Mouse (Mus musculus) right cerebral cortex, postnatal 36 days (tissue): Measurements from ENCODE around the gene Gtf2h2.
"Not testable (repeated sequence)": the region's sequence is repeated elsewhere in the genome, so short reads cannot be mapped to it uniquely, and the experiment has no call there.

Experiments
- DNase-seq, 2 experiments: peaks; one replicate each; pipeline ENCODE4 v3.0.0; 2022; ENCODE audit warnings: low spot score in 2 of 2, mixed read lengths in 1 of 2

The Gtf2h2 gene

DNA sequence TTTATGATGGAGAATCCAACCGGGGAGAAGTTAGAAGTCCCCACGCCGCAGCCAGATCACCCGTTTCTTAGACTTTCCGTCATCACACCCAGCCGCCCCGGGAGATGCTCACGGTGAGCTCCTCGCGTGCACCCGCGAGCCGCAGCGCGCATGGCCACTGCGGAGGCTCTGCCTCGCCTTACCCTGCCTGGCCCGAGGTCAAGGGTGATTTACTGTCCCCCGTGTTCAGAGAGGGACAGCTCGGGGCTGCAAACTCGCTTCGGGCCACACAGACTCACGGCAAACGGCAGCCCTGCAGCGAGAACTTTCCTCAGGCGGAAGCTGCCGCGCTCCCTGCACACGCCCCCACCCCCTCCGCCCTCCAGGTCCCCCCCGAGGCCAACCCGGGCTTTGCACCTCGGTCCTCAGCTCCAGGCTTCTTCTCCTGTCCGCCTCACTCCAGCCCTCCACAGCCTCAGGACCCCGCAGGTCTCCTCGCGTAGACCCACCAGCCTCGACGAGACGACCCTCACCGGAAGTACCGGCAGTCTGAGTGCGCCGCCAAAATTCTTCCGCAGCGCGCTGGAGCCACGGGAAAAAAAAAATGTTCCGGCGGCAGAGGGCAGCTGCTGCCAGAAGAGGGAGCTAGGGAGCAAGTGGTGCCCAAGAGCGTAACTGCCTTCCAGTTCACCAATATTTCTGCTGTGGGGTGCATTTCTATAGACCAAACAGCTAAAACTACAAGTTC lies at the start of gene Gtf2h2:
TSS of gene Gtf2h2 (minus strand) at position 519 of the 727 bp plus-strand sequence.
- peak; percentile 40 to 65 for DNase-seq

GRCm38 (mm10) chr13:100536149-100536548 lies 43.8 kb upstream of the Gtf2h2 start:
- DNase-seq = no peak

GRCm38 (mm10) chr13:100532788-100533365 lies 40.5 kb upstream of the Gtf2h2 start:
- DNase-seq = no peak

DNA sequence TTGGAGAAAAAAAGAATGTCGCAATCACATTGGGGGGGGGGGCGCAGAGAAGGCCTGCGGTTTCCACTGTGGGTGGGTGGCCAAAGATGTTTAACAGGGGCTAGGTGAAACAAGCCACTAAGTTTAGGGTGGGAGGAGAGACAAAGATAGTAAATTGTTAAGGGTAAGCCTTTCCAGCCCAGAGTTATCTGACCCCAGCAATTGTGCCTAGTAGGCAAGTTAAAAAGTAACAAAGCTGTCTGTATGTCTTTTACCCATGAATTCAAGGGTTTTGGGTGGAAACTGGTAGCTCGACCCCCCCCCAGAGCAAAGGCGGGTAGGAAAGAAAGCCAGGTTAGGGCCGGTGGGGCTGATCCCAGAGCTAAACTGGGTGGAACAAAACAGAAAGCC lies 34.3 kb upstream of the Gtf2h2 start:
- no peak for DNase-seq

- DNase-seq = no peak
These were observed 33.7 kb upstream of the Gtf2h2 start for GRCm38 (mm10) chr13:100525935-100526648.

GRCm38 (mm10) chr13:100524896-100525295 lies 32.5 kb upstream of the Gtf2h2 start:
- no peak for DNase-seq

- DNase-seq = no peak
These were observed 31.3 kb upstream of the Gtf2h2 start for GRCm38 (mm10) chr13:100523698-100524097.

DNA sequence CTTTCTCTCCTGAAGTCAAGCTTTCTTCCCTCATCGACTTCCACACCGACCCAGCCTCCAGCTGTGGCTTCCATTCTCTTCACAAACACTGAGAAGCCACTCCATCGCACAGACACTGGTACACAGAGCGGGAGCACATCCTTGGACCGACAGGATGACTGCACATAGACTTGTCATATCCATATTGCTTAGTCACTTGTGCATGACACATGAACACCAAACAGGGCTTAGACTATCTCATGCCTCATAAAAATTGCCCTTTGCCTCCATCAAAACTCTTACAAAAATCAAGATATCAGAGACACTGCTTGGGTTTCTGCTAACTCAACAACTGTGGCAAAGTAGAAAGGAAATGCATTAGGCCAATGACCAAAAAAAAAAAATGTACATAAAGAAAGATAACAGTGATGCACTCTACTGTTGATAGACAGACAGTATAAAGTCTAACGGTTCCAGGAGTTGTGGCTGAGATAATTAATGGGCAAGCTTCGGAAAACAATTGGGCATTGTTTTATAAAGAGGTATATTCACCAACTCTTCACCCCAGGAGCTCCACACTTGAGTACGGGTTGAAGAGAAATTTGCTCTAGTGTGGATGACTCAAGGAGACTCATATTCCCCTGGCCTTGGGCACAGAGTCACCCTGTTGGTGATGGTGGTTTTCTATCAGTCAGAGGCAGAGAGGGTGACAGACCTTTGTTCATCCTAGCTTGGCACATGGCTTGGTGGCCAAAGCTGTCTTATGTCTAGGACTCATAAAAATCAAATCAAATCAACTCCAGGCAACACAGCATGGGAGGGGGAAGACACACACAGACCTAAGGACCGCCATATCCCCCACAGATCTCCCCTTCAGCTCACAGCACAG lies 29.6 kb upstream of the Gtf2h2 start:
- no peak for DNase-seq

DNA sequence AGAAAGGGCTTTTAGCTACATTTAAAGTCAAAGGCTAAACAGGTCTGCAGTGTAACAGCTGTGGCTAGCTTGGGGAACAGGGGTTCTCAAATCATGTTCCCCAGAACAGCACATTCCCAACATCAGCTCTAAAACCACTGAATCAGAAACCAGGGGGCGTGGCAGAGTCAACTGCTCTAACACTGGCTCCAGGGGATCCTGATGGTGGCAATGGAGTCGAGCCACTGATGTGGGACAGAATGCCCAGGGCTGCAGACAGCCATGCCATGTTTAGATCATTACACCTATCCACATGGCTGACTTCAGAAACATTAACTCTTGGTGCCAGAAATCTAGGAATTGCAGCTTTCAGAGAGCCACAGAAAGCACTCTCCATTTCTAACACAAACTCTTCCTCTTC lies 26.8 kb upstream of the Gtf2h2 start:
- no peak for DNase-seq

GRCm38 (mm10) chr13:100518191-100518590 lies 25.8 kb upstream of the Gtf2h2 start:
- DNase-seq = no peak

GRCm38 (mm10) chr13:100517652-100518153 lies 25.3 kb upstream of the Gtf2h2 start:
- DNase-seq = no peak

DNA sequence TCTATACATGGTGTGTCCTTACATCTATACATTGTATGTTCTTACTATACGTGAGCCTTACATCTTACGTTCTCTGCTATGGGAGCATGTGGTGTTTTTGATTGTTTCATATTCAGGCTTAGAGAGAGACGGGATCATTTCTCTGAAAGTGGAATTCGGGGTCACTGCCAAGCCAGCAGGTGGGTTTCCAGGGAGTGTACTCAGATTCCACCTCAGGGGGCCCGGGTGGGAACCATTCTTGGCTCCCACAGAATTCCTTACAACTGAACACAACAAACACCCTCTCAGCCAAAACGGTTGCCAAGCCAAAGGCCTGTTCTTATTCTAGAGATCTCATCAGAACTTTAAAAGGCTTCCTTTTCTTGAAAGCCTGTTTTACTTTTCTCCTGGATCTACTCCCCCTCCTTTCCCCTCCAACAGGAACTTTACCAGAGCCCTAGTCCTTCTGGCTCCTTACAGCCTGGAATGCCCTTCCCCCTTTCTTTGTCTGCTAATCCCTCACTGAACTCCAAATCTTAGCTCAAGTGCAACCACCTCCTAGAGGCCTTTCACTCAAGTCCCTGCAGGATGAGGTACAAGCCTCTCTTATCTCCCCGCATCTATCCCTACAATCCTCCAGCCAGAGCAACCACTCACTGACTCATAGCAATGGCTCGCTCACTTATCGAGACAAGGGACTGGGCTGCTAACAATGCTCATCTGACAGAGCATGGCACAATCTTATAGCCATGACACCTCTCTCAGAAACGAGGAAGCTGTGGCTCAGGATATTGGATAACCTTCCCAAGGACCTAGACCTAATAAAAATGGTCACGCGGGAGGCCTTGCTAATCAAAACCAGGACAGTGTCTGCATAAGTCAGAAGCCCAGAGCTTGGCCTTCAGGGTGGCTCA lies 24.1 kb upstream of the Gtf2h2 start:
- no peak for DNase-seq

DNA sequence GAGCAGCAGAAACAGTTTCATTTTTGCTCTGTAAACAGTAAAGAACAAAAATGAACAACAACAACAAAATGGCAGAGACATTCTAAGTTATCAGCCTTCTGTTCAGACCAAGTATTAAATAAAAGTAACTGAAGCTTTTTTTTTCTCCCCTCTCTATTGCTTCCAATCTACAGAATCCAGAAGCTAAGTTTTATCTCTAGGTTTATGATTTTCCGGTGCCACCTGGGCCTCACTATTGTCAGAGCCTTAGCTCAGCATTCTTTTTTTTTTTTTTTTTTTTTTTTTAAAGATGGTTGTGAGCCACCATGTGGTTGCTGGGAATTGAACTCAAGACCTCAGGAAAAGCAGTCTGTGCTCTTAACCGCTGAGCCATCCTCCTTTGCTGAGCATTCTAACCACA lies 20.4 kb upstream of the Gtf2h2 start:
- DNase-seq = no peak

DNA sequence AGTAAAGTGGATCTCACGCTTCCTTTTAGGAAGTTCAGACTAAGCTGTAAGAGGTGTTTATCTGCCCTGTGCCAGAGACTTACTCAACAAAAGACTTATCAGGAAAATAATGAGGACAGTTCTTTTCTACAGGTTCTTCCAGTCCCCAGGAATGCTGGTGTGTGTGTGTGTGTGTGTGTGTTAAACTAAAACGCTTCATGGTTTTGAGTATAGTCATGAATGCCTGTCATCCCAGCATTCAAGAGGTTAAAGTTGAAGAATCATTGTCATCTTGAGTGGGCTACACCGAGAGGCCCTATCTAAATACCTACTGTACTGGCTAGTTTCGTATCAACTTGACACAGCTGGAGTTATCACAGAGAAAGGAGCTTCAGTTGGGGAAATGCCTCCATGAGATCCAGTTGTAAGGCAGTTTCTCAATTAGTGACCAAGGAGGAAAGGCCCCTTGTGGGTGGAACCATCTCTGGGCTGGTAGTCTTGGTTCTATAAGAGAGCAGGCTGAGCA lies 19.5 kb upstream of the Gtf2h2 start:
- DNase-seq = no peak

DNA sequence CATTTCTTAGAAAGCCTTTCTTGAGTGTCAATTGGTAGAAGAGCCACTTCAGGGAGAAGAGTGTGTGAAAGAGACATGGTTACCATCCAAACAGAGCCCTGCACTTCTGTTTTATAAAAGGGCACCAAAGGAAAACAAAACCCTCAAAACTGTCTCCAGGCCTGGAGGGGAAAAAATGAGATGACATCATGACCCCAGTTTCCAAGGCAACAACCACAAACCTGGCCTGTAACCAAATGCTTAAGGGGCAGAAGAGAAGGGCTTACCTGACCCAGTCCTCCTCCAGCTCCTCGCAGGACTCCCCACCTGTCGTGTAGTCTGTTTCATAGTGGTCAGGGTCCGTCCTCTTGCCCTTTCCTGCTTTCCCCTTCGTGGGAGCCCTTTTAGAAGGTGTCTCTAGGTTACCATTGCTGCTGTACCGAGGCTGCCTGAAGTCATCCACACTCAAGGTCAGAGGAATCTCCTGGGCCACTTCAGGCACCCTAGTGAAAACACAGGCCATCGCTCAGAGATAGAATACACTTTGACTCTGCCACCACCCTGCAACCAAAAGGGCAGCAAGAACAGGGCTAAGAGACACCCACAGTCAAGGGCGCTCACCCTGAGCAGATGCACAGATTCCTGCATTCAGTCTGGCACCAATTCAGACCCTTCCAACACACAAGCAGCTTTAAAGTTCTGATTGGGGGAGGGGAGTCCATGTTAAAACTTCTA lies 18.9 kb upstream of the Gtf2h2 start:
- DNase-seq = no peak

- DNase-seq = not testable (repeated sequence)
These were observed 7.2 kb upstream of the Gtf2h2 start for GRCm38 (mm10) chr13:100499625-100500024.

GRCm38 (mm10) chr13:100495337-100495736 lies 3.0 kb upstream of the Gtf2h2 start:
- no peak for DNase-seq

GRCm38 (mm10) chr13:100494370-100494769 lies 2.0 kb upstream of the Gtf2h2 start:
- DNase-seq = not testable (repeated sequence)

DNA sequence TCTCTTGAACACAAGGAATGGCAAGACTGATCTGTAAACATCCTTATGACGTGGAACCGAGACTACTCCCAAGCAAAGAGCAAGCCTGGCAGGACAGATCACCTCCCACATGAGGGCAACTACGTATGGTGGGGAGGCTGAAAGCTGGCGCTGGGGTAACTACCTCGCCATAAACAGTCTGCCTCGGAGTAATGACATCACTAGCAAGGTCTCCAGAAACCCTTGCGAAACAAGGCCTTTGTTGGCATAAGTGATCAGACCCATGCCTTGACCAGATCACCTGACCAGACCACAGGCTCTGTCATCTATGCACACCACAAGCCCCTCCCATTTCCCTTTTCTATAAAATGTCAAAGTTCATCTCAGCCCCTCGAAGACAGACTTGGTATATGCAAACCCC lies 934 bp upstream of the Gtf2h2 start:
- DNase-seq = no peak

DNA sequence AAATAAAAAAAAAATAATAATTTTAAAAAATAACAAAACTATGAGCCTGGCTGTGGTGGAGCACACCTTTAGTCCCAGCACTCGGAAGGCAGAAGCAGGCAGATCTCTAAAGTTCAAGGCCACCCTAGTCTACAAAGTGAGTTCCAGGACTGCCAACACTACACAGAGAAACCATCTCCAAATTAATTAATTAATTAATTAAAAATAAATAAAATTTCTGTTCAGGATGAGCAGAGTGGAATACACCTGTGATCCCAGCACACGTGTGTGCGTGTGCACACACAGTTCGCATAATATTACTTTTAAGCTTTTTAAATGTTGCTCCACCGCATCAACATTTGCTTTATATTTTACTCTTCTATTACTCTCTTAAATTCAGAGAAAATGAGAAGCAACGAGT lies 756 bp downstream of the Gtf2h2 start:
- DNase-seq = no peak
